Mouse (Mus musculus): ENCODE measurements around the gene Acad10. TPM values are rescaled to one million over a fixed set of nuclear protein-coding genes. Genes with fewer than 3 reads are reported as not detected.

Acad10 gene
- 10 to 100 TPM in 1 of 2 experiments, 1 to 10 TPM in 1; 6.6 to 10.1 TPM for polyA plus RNA-seq (2017; shearing (Covaris generic))

GRCm38 (mm10) chr5:121660059-121660896 is at the start of gene Acad10, which contains the start of gene Brap:
Gene Acad10, minus strand, starts transcription at chr5:121660514.
Gene Brap, plus strand, starts transcription at chr5:121660563.

GRCm38 (mm10) chr5:121618592-121619513 is 41.5 kb downstream of the Acad10 start, which contains the start of gene Acad12:
Gene Acad12, minus strand, starts transcription at chr5:121618938.

GRCm38 (mm10) chr5:121593451-121594401 is 66.6 kb downstream of the Acad10 start, which contains the start of gene Aldh2:
Gene Aldh2, minus strand, starts transcription at chr5:121593824.

Other genes starting within 250 kb of the Acad10 start
- 1 to 10 TPM; 1.6 to 2.5 TPM for gene Tmem116, start 208.6 kb downstream of the Acad10 start, polyA plus RNA-seq (2017; shearing (Covaris generic))
- 10 to 100 TPM; 54.3 to 68.4 TPM for gene Erp29, start 208.0 kb downstream of the Acad10 start, polyA plus RNA-seq (2017; shearing (Covaris generic))
- gene Adam1b, start 157.1 kb downstream of the Acad10 start, polyA plus RNA-seq (2017; shearing (Covaris generic)): under 1 TPM in 1 of 2 experiments, not detected in 1; 0.06 TPM
- gene Adam1a, start 115.0 kb downstream of the Acad10 start, polyA plus RNA-seq (2017; shearing (Covaris generic)): 1 to 10 TPM in 1 of 2 experiments, under 1 TPM in 1; 0.83 to 2.2 TPM
- under 1 TPM in 1 of 2 experiments, not detected in 1; 0.55 TPM for gene Gm42878, start 115.0 kb downstream of the Acad10 start, polyA plus RNA-seq (2017; shearing (Covaris generic))
- 10 to 100 TPM; 48.0 to 60.5 TPM for gene Mapkapk5, start 114.6 kb downstream of the Acad10 start, polyA plus RNA-seq (2017; shearing (Covaris generic))
- 10 to 100 TPM; 22.1 to 30.5 TPM for gene Aldh2, start 66.7 kb downstream of the Acad10 start, polyA plus RNA-seq (2017; shearing (Covaris generic))
- gene Acad12, start 41.6 kb downstream of the Acad10 start, polyA plus RNA-seq (2017; shearing (Covaris generic)): 1 to 10 TPM; 2.2 to 7.6 TPM
- 10 to 100 TPM; 58.0 to 73.6 TPM for gene Brap, start within 50 bp of the Acad10 start, polyA plus RNA-seq (2017; shearing (Covaris generic))
- gene Atxn2, start 50.8 kb upstream of the Acad10 start, polyA plus RNA-seq (2017; shearing (Covaris generic)): 10 to 100 TPM; 48.1 to 67.6 TPM
- gene Sh2b3, start 177.1 kb upstream of the Acad10 start, polyA plus RNA-seq (2017; shearing (Covaris generic)): 10 to 100 TPM; 53.5 to 56.6 TPM
- 1 to 10 TPM; 5.1 to 7.2 TPM for gene Pheta1, start 188.5 kb upstream of the Acad10 start, polyA plus RNA-seq (2017; shearing (Covaris generic))

Data from inflammation-experienced regulatory T-cells (primary cell).